Mouse (Mus musculus) stomach, embryonic 14.5 days (tissue): ENCODE measurements around the gene Gm10715. TPM values are rescaled to one million over a fixed set of nuclear protein-coding genes. Genes with fewer than 3 reads are reported as not detected.
"Not testable (repeated sequence)": the region's sequence is repeated elsewhere in the genome, so short reads cannot be mapped to it uniquely, and the experiment has no call there.

Experiments
- ATAC-seq: fragments of 200-750 bp; cut with Nextera tagmentation; 2 replicates; pipeline ENCODE4 v1.8.0; 2017; ENCODE audit warnings: low read depth, moderate TSS enrichment; ENCODE audit not compliant: insufficient number of reproducible peaks, insufficient read depth, low FRiP score
- H3K27ac ChIP-seq: fragments of 300-500 bp; sonication (generic); 2 replicates; pipeline ENCODE4 v1.5.1; 2014; ENCODE audit warnings: mild to moderate bottlenecking, low read length, moderate library complexity, mixed read lengths
- H3K27me3 ChIP-seq: fragments of 300-500 bp; sonication (generic); 2 replicates; pipeline ENCODE4 v1.6.1; 2014; ENCODE audit warnings: low read length, control low read depth, mixed read lengths; ENCODE audit not compliant: control insufficient read depth, insufficient read depth
- H3K36me3 ChIP-seq: fragments of 300-500 bp; sonication (generic); 2 replicates; pipeline ENCODE4 v1.6.1; 2014; ENCODE audit warnings: mild to moderate bottlenecking, control low read depth, low read length, moderate library complexity, mixed read lengths; ENCODE audit not compliant: control insufficient read depth, insufficient read depth
- H3K4me1 ChIP-seq: fragments of 300-500 bp; sonication (generic); 2 replicates; pipeline ENCODE4 v1.6.1; 2014; ENCODE audit warnings: low read length, control low read depth, mixed read lengths; ENCODE audit not compliant: control insufficient read depth, insufficient read depth
- H3K4me2 ChIP-seq: fragments of 300-500 bp; sonication (generic); replicated peaks from 2 replicates; pipeline ENCODE4 v1.6.1; 2014; ENCODE audit warnings: low read depth, low read length, control low read depth
- H3K4me3 ChIP-seq: fragments of 300-500 bp; sonication (generic); 2 replicates; pipeline ENCODE4 v1.5.1; 2014; ENCODE audit warnings: low read depth, low read length, control low read depth
- H3K9ac ChIP-seq: fragments of 300-500 bp; sonication (generic); replicated peaks from 2 replicates; pipeline ENCODE4 v1.6.1; 2014; ENCODE audit warnings: low read depth, mild to moderate bottlenecking, control low read depth, low read length, moderate library complexity, mixed read lengths
- H3K9me3 ChIP-seq: fragments of 300-500 bp; sonication (generic); 2 replicates; pipeline ENCODE4 v1.6.1; 2016; ENCODE audit warnings: low read depth, low read length, control low read depth; ENCODE audit not compliant: control insufficient read depth
- WGBS: fragments of 180-500 bp; shearing (Covaris S2); extraction: QIAGEN DNeasy Blood & Tissue Kit; methylation state at CpG from one replicate; pipeline ENCODE4 v1.1.7; 2014; 5-methylcytosine and 5-hydroxymethylcytosine counted together
- polyA plus RNA-seq: library from polyadenylated mRNA; unstranded; fragments of >200 nt; fragmentation: Nextera tagmentation; extraction: Ambion mirVana; gene quantifications from 2 replicates; pipeline ENCODE4 v1.2.1, GENCODE M21; 2014

The Gm10715 gene
- polyA plus RNA-seq, 1 experiment from 2014 or later = not detected

- H3K27ac ChIP-seq, ATAC-seq, H3K27me3 ChIP-seq, H3K36me3 ChIP-seq, H3K9me3 ChIP-seq, H3K9ac ChIP-seq, H3K4me3 ChIP-seq, H3K4me1 ChIP-seq, H3K4me2 ChIP-seq: not testable (repeated sequence)
- WGBS = 72% methylated on average over 9 of the region's 13 CpGs
Measured at GRCm38 (mm10) chr9:3022316-3023008, 14.2 kb upstream of the Gm10715 start.

- not testable (repeated sequence) for H3K4me2 ChIP-seq, H3K4me1 ChIP-seq, H3K27ac ChIP-seq, H3K36me3 ChIP-seq, ATAC-seq, H3K9me3 ChIP-seq, H3K27me3 ChIP-seq, H3K9ac ChIP-seq, H3K4me3 ChIP-seq
- WGBS = 71% methylated on average over 9 of the region's 13 CpGs
Measured at GRCm38 (mm10) chr9:3023312-3023984, 13.2 kb upstream of the Gm10715 start, which contains the start of gene Gm10718. Gene Gm10718 (plus strand): TSS chr9:3023547.

GRCm38 (mm10) chr9:3023985-3024648 is 12.6 kb upstream of the Gm10715 start:
- H3K4me1 ChIP-seq, ATAC-seq, H3K4me3 ChIP-seq, H3K36me3 ChIP-seq, H3K27me3 ChIP-seq, H3K9me3 ChIP-seq, H3K9ac ChIP-seq, H3K4me2 ChIP-seq, H3K27ac ChIP-seq: not testable (repeated sequence)
- WGBS = 67% methylated on average over 15 of the region's 16 CpGs

GRCm38 (mm10) chr9:3024912-3025467 is 11.7 kb upstream of the Gm10715 start, which contains the start of gene Gm10717:
Gene Gm10717 (plus strand): TSS chr9:3025417.
- H3K4me1 ChIP-seq, H3K36me3 ChIP-seq, H3K27me3 ChIP-seq, ATAC-seq, H3K9ac ChIP-seq, H3K4me3 ChIP-seq, H3K27ac ChIP-seq, H3K4me2 ChIP-seq, H3K9me3 ChIP-seq: not testable (repeated sequence)
- WGBS = 73% methylated on average over 12 of the region's 12 CpGs

GRCm38 (mm10) chr9:3025653-3026052 is 11.0 kb upstream of the Gm10715 start:
- ATAC-seq = not testable (repeated sequence)

GRCm38 (mm10) chr9:3026136-3026535 is 10.5 kb upstream of the Gm10715 start:
- not testable (repeated sequence) for H3K36me3 ChIP-seq, H3K9ac ChIP-seq, H3K9me3 ChIP-seq, H3K27me3 ChIP-seq, H3K4me2 ChIP-seq, H3K4me1 ChIP-seq, ATAC-seq, H3K27ac ChIP-seq, H3K4me3 ChIP-seq
- 70% methylated on average over 5 of the region's 5 CpGs for WGBS

More at GRCm38 (mm10) chr9:3025653-3026052, 11.0 kb upstream of the Gm10715 start:
- not testable (repeated sequence) for H3K9me3 ChIP-seq, H3K27ac ChIP-seq, H3K4me2 ChIP-seq, H3K4me3 ChIP-seq, H3K4me1 ChIP-seq, H3K9ac ChIP-seq, H3K36me3 ChIP-seq, H3K27me3 ChIP-seq
- 63% methylated on average over 4 of the region's 6 CpGs for WGBS

GRCm38 (mm10) chr9:3026741-3027140 is 9.9 kb upstream of the Gm10715 start:
- H3K4me1 ChIP-seq, H3K27me3 ChIP-seq, H3K4me2 ChIP-seq, H3K9me3 ChIP-seq, H3K27ac ChIP-seq, H3K9ac ChIP-seq, H3K4me3 ChIP-seq, H3K36me3 ChIP-seq, ATAC-seq: not testable (repeated sequence)
- 61% methylated on average over 9 of the region's 9 CpGs for WGBS

- 0 out of 2 replicates have a peak, but pooled peaks have one; percentile 14 for ATAC-seq
- H3K4me2 ChIP-seq, H3K27me3 ChIP-seq, H3K9ac ChIP-seq, H3K36me3 ChIP-seq, H3K27ac ChIP-seq, H3K4me3 ChIP-seq, H3K4me1 ChIP-seq, H3K9me3 ChIP-seq: not testable (repeated sequence)
- WGBS = 72% methylated on average over 9 of the region's 9 CpGs
Measured at GRCm38 (mm10) chr9:3027200-3027599, 9.5 kb upstream of the Gm10715 start.
